Mouse (Mus musculus): ENCODE data around the gene B3galt1.

DNA sequence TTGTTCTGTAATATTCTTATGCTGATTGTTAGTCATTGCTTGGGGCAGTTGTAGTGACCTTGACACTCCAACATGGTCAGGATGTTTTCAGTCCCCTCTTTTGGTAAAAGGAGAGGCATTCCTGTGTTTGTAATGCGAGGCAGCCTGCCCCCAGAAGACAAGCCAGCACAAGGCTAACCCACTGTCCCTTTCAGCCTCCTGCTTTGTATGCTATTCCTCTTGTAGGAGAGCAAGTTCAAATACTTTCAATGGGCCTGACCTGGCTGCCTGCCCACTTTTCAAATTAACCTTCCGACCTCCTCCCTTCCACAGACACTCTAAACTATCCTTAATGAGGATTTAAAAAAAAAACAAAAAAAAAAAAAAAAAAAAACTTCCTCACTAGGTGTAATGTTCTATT is 11.0 kb downstream of the B3galt1 start:
- TF ChIP-seq CTCF (IDR thresholded peaks at IDR 0.05; ENCODE audit: low read depth, low read length): no peak
- TF ChIP-seq POLR2A (IDR thresholded peaks at IDR 0.05; ENCODE audit: insufficient read depth, low read length): no peak
